Mouse (Mus musculus) CH12.LX (cell line): ENCODE data around the gene Zfp609. TPM values are rescaled to one million over a fixed set of nuclear protein-coding genes. Genes with fewer than 3 reads are reported as not detected.

Experiments used
- DNase-seq: peaks from one replicate; pipeline ENCODE4 v3.0.0-alpha.2; 2013; ENCODE audit errors: extremely low read depth
- H3K27ac ChIP-seq: 2 replicates; pipeline ENCODE4 v1.5.1; 2012; ENCODE audit warnings: low read depth, mild to moderate bottlenecking, control low read depth, moderate library complexity; ENCODE audit not compliant: insufficient read depth
- H3K27me3 ChIP-seq: replicated peaks from 2 replicates; pipeline ENCODE3; 2012; ENCODE audit warnings: inconsistent platforms
- H3K36me3 ChIP-seq, 2 experiments: replicated peaks in 1 of 2; 2 replicates each; pipeline versions ENCODE3 to v1.6.1; 2012; ENCODE audit warnings: inconsistent platforms in 1 of 2, low read length in 1 of 2, mild to moderate bottlenecking in 1 of 2, mixed read lengths in 1 of 2, moderate library complexity in 1 of 2; ENCODE audit not compliant: control insufficient read depth in 1 of 2, insufficient read depth in 1 of 2
- H3K4me1 ChIP-seq, 2 experiments: 2 replicates each; pipeline ENCODE4 v1.6.1; 2012; ENCODE audit warnings: inconsistent platforms in 1 of 2, moderate library complexity in 1 of 2; ENCODE audit not compliant: insufficient read depth in 2 of 2, control insufficient read depth in 1 of 2
- H3K4me2 ChIP-seq: 2 replicates; pipeline ENCODE4 v1.6.1; 2012; ENCODE audit warnings: low read depth, mild to moderate bottlenecking, control low read depth; ENCODE audit not compliant: poor library complexity, insufficient read depth, severe bottlenecking
- H3K4me3 ChIP-seq, 3 experiments: fragments of 150-350 bp in 1 of 3; sonication (generic) in 1 of 3; replicated peaks in 1 of 3; 2 replicates each; pipeline versions ENCODE3 to v1.5.1; 2011 to 2012; ENCODE audit warnings: low read depth in 2 of 3, low read length in 2 of 3, mild to moderate bottlenecking in 2 of 3, moderate library complexity in 2 of 3, control low read depth in 1 of 3, improper control_type of control experiment in 1 of 3, inconsistent platforms in 1 of 3, mixed read lengths in 1 of 3; ENCODE audit not compliant: poor library complexity in 1 of 3
- H3K79me2 ChIP-seq: replicated peaks from 2 replicates; pipeline ENCODE4 v1.6.1; 2012; ENCODE audit warnings: mild to moderate bottlenecking, moderate library complexity; ENCODE audit not compliant: control insufficient read depth, poor library complexity, insufficient read depth, severe bottlenecking; ENCODE audit errors: extremely low read depth
- H3K9ac ChIP-seq: 2 replicates; pipeline ENCODE4 v1.6.1; 2012; ENCODE audit warnings: low read depth, mild to moderate bottlenecking, control low read depth, moderate library complexity; ENCODE audit not compliant: insufficient read depth
- H3K9me3 ChIP-seq: replicated peaks from 2 replicates; pipeline ENCODE3; 2012; ENCODE audit warnings: low read length, inconsistent platforms, mixed read lengths
- E2F4 ChIP-seq: IDR thresholded peaks from 2 replicates; pipeline ENCODE4 v1.6.1; 2011; ENCODE audit warnings: low read depth, low read length, improper control_type of control experiment; ENCODE audit not compliant: insufficient replicate concordance
- JUND ChIP-seq: conservative IDR thresholded peaks from 2 replicates; pipeline ENCODE4 v1.6.1; 2011; ENCODE audit warnings: low read depth, low read length, improper control_type of control experiment
- KAT2A ChIP-seq: IDR thresholded peaks from 2 replicates; pipeline ENCODE4 v1.6.1; 2012; ENCODE audit warnings: low read length, improper control_type of control experiment, inconsistent platforms; ENCODE audit not compliant: insufficient replicate concordance
- MAZ ChIP-seq: IDR thresholded peaks from 2 replicates; pipeline ENCODE4 v1.6.1; 2012; ENCODE audit warnings: low read depth, mild to moderate bottlenecking, inconsistent platforms, low read length, improper control_type of control experiment, moderate library complexity
- MXI1 ChIP-seq: IDR thresholded peaks from 2 replicates; pipeline ENCODE4 v1.6.1; 2011; ENCODE audit warnings: mild to moderate bottlenecking, low read depth, low read length, improper control_type of control experiment
- MYC ChIP-seq: IDR thresholded peaks from 2 replicates; pipeline ENCODE4 v1.6.1; 2011; ENCODE audit warnings: low read depth, mild to moderate bottlenecking, improper control_type of control experiment, low read length
- PAX5 ChIP-seq: IDR thresholded peaks from 2 replicates; pipeline ENCODE4 v1.6.1; 2012; ENCODE audit warnings: low read length, inconsistent platforms, mixed read lengths
- POLR2A ChIP-seq: IDR thresholded peaks from 2 replicates; pipeline ENCODE4 v1.6.1; 2011; ENCODE audit warnings: low read depth, mild to moderate bottlenecking, improper control_type of control experiment, low read length
- POLR2AphosphoS2 ChIP-seq: IDR thresholded peaks from 2 replicates; pipeline ENCODE4 v1.6.1; 2011; ENCODE audit warnings: low read depth, low read length, improper control_type of control experiment
- RAD21 ChIP-seq: IDR thresholded peaks from 2 replicates; pipeline ENCODE4 v1.6.1; 2011; ENCODE audit warnings: low read depth, mild to moderate bottlenecking, low read length, improper control_type of control experiment, moderate library complexity
- SMC3 ChIP-seq: IDR thresholded peaks from 2 replicates; pipeline ENCODE4 v1.6.1; 2011; ENCODE audit warnings: low read depth, low read length, improper control_type of control experiment
- TBP ChIP-seq: conservative IDR thresholded peaks from 2 replicates; pipeline ENCODE4 v1.6.1; 2011; ENCODE audit warnings: low read depth, low read length, improper control_type of control experiment
- UBTF ChIP-seq: IDR thresholded peaks from 2 replicates; pipeline ENCODE4 v1.6.1; 2012; ENCODE audit warnings: low read depth, mild to moderate bottlenecking, inconsistent platforms, low read length, improper control_type of control experiment, moderate library complexity
- USF2 ChIP-seq: conservative IDR thresholded peaks from 2 replicates; pipeline ENCODE4 v1.6.1; 2011; ENCODE audit warnings: low read depth, low read length, improper control_type of control experiment
- ZKSCAN1 ChIP-seq: IDR thresholded peaks from 2 replicates; pipeline ENCODE4 v1.6.1; 2012; ENCODE audit warnings: low read depth, inconsistent platforms, low read length, improper control_type of control experiment, borderline replicate concordance
- ZMIZ1 ChIP-seq: IDR thresholded peaks from 2 replicates; pipeline ENCODE4 v1.6.1; 2012; ENCODE audit warnings: low read depth, mild to moderate bottlenecking, inconsistent platforms, low read length, improper control_type of control experiment
- ZNF384 ChIP-seq: IDR thresholded peaks from 2 replicates; pipeline ENCODE4 v1.6.1; 2012; ENCODE audit warnings: low read depth, low read length, improper control_type of control experiment, inconsistent platforms
- dilution Hi-C: fragments of 300-500 bp; cut with MboI; formaldehyde crosslinking; loops from 2 replicates; pipeline ENCODE4 v1.14.3; 2020; ENCODE audit warnings: low sequenced_read_pairs; ENCODE audit not compliant: extremely low pct_unique_long_range_greater_than_20kb, extremely low pct_ligation_motif_present
- in situ Hi-C: fragments of 300-500 bp; cut with MboI; formaldehyde crosslinking; loops from 3 replicates; pipeline ENCODE4 v1.14.3; 2019; ENCODE audit warnings: low sequenced_read_pairs, low pct_ligation_motif_present, low pct_unique_long_range_greater_than_20kb, mixed read lengths
- polyA plus RNA-seq: library from polyadenylated mRNA; unstranded; fragments of >175 nt; gene quantifications from 2 replicates; pipeline ENCODE4 v1.2.1, GENCODE M21; 2012; ENCODE audit warnings: low read depth; ENCODE audit not compliant: insufficient read length
- total RNA-seq, 2 experiments: library from RNA; depleted of rRNA; stranded (reverse); fragments of 300-350 nt in 1 of 2; fragments of >200 nt in 1 of 2; gene quantifications; 2 replicates each; pipeline ENCODE4 v1.2.3; 2012 to 2014

The Zfp609 gene
- total and polyA plus RNA-seq, 3 experiments = 1.2 to 15.4 (median 3.2) TPM

- peaks cover 0 to 13% of the 10 kb centered on the region in 2 experiments; a peak in 2 of 4 replicates for H3K4me1 ChIP-seq
- peaks cover 14 to 45% of the 10 kb centered on the region in 2 experiments for H3K36me3 ChIP-seq
These were observed 33.1 kb downstream of the Zfp609 start for GRCm38 (mm10) chr9:65794313-65794712.

GRCm38 (mm10) chr9:65793506-65793905 is 33.9 kb downstream of the Zfp609 start:
- H3K4me3 ChIP-seq = no peak overlapping the region
- H3K27me3 ChIP-seq = no peaks in the 10 kb centered on the region
- DNase-seq = no peak
- dilution Hi-C loops = no loop called here
- H3K4me1 ChIP-seq = peaks cover 0 to 15% of the 10 kb centered on the region in 2 experiments; a peak in 2 of 4 replicates
- no peak overlapping the region for H3K4me2 ChIP-seq
- no peaks in the 10 kb centered on the region for H3K9me3 ChIP-seq
- H3K79me2 ChIP-seq = peaks cover 6% of the 10 kb centered on the region
- in situ Hi-C loops = no loop called here
- H3K36me3 ChIP-seq = peaks cover 14 to 49% of the 10 kb centered on the region in 2 experiments
- no peak overlapping the region for H3K27ac ChIP-seq
- no peak overlapping the region for H3K9ac ChIP-seq
- no peak for TF ChIP-seq MXI1
- no peak for TF ChIP-seq RAD21
- no peak for TF ChIP-seq SMC3
- TF ChIP-seq TBP = no peak
- no peak for TF ChIP-seq MAZ
- no peak for TF ChIP-seq ZKSCAN1
- no peak for TF ChIP-seq POLR2AphosphoS2
- no peak for TF ChIP-seq PAX5
- no peak for TF ChIP-seq UBTF
- no peak for TF ChIP-seq ZMIZ1

More at GRCm38 (mm10) chr9:65794313-65794712, 33.1 kb downstream of the Zfp609 start:
- Histone ChIP-seq H3K79me2 (peaks cover 6% of the 10 kb centered on the region), H3K27me3 (no peaks in the 10 kb centered on the region), H3K9ac (no peak overlapping the region), H3K27ac (no peak overlapping the region), H3K9me3 (no peaks in the 10 kb centered on the region), H3K4me2 (no peak overlapping the region), H3K4me3 (no peak overlapping the region)
- DNase-seq = no peak
- in situ Hi-C loops = no loop called here
- TF ChIP-seq MXI1 (no peak), MYC (no peak), POLR2A (no peak), UBTF (no peak), SMC3 (no peak), USF2 (no peak), KAT2A (no peak), E2F4 (no peak), ZNF384 (no peak), JUND (no peak)
- dilution Hi-C loops = no loop called here
